Mouse (Mus musculus) E14TG2a.4 (cell line): ENCODE results near the gene Gm10203.

ENCODE experiments used
- CTCF ChIP-seq: conservative IDR thresholded peaks from 2 replicates; pipeline ENCODE4 v1.5.1; 2014; ENCODE audit warnings: low read length
- NANOG ChIP-seq: IDR thresholded peaks from 2 replicates; pipeline ENCODE4 v1.6.1; 2014; ENCODE audit warnings: borderline replicate concordance, low read length, mixed read lengths

GRCm38 (mm10) chr6:149132311-149133077, 2.5 kb downstream of the Gm10203 start:
- TF ChIP-seq CTCF (peak; percentile 40), NANOG (no peak)
